Mouse (Mus musculus): Measurements from ENCODE around the gene Rassf4. TPM values are rescaled to one million over a fixed set of nuclear protein-coding genes. Genes with fewer than 3 reads are reported as not detected.

The Rassf4 gene
- 1 to 10 TPM; 4.3 to 6.1 TPM for total RNA-seq (2021)
- long read RNA-seq, experiment 1, partial matches to known transcripts, result 0 of 2 reads
- long read RNA-seq, experiment 1, other reads (novel, unspliced or antisense), result 2 of 2 reads
- long read RNA-seq, experiment 2, full-length matches to known transcripts, result 1 of 1 reads
- long read RNA-seq, experiment 2, partial matches to known transcripts, result 0 of 1 reads
- long read RNA-seq, experiment 2, other reads (novel, unspliced or antisense), result 0 of 1 reads

- DNase-seq, result peak; percentile 89 to 91
Measured at GRCm38 (mm10) chr6:116673471-116674282, at the start of gene Rassf4. Gene Rassf4, minus strand, starts transcription at chr6:116673952.

GRCm38 (mm10) chr6:116718920-116719319 is 45.2 kb upstream of the Rassf4 start:
- DNase-seq, result peak; percentile 24 to 64

- DNase-seq, result no peak
Measured at GRCm38 (mm10) chr6:116718361-116718760, 44.6 kb upstream of the Rassf4 start.

- DNase-seq, result no peak
Measured at GRCm38 (mm10) chr6:116717851-116718250, 44.1 kb upstream of the Rassf4 start.

- no peak for DNase-seq
Measured at GRCm38 (mm10) chr6:116716666-116717065, 42.9 kb upstream of the Rassf4 start, which contains the start of gene Tmem72. Gene Tmem72, minus strand, starts transcription at chr6:116716913.

- no peak for DNase-seq
Measured at GRCm38 (mm10) chr6:116715166-116715565, 41.4 kb upstream of the Rassf4 start.

GRCm38 (mm10) chr6:116714576-116714975 is 40.8 kb upstream of the Rassf4 start:
- peak in 1 of 2 experiments; percentile 22 for DNase-seq

GRCm38 (mm10) chr6:116713966-116714365 is 40.2 kb upstream of the Rassf4 start:
- no peak for DNase-seq

- no peak for DNase-seq
Measured at GRCm38 (mm10) chr6:116712503-116712902, 38.8 kb upstream of the Rassf4 start.

- no peak for DNase-seq
Measured at GRCm38 (mm10) chr6:116712062-116712461, 38.3 kb upstream of the Rassf4 start.

- DNase-seq, result no peak
Measured at GRCm38 (mm10) chr6:116704320-116704719, 30.6 kb upstream of the Rassf4 start.

- no peak for DNase-seq
Measured at GRCm38 (mm10) chr6:116700821-116701220, 27.1 kb upstream of the Rassf4 start.

GRCm38 (mm10) chr6:116697896-116698425 is 24.2 kb upstream of the Rassf4 start:
- no peak for DNase-seq

GRCm38 (mm10) chr6:116697413-116697812 is 23.7 kb upstream of the Rassf4 start:
- peak in 1 of 2 experiments; percentile 21 for DNase-seq

- DNase-seq, result no peak
Measured at GRCm38 (mm10) chr6:116694346-116694745, 20.6 kb upstream of the Rassf4 start.

GRCm38 (mm10) chr6:116693639-116694038 is 19.9 kb upstream of the Rassf4 start:
- DNase-seq, result no peak

- DNase-seq, result peak; percentile 57 to 84
Measured at GRCm38 (mm10) chr6:116682317-116682716, 8.6 kb upstream of the Rassf4 start.

GRCm38 (mm10) chr6:116679563-116680288 is 6.0 kb upstream of the Rassf4 start:
- DNase-seq, result peak in 1 of 2 experiments; percentile 77

- DNase-seq, result no peak
Measured at GRCm38 (mm10) chr6:116677321-116677720, 3.6 kb upstream of the Rassf4 start.

GRCm38 (mm10) chr6:116676355-116676913 is 2.7 kb upstream of the Rassf4 start:
- DNase-seq, result peak in 1 of 2 experiments; percentile 47

GRCm38 (mm10) chr6:116674283-116674886 is 633 bp upstream of the Rassf4 start:
- DNase-seq, result no peak

GRCm38 (mm10) chr6:116672349-116672748 is 1.4 kb downstream of the Rassf4 start:
- peak in 1 of 2 experiments; percentile 37 for DNase-seq
